Mouse (Mus musculus) induced T-regulatory cell, adult 2 months (primary cell): ENCODE data around the gene Spata25.
"Not testable (repeated sequence)": the region's sequence is repeated elsewhere in the genome, so short reads cannot be mapped to it uniquely, and the experiment has no call there.

Experiments
- DNase-seq: peaks from one replicate; pipeline ENCODE4 v3.0.0-alpha.2; 2012; ENCODE audit warnings: low read depth

Gene Spata25

GRCm38 (mm10) chr2:164828437-164828836, at the start of gene Spata25:
TSS of gene Spata25 (minus strand) at chr2:164828537.
- DNase-seq: no peak

- DNase-seq: not testable (repeated sequence)
These were observed 49.3 kb upstream of the Spata25 start for GRCm38 (mm10) chr2:164877376-164878215.

GRCm38 (mm10) chr2:164875648-164876047, 47.3 kb upstream of the Spata25 start:
- not testable (repeated sequence) for DNase-seq

GRCm38 (mm10) chr2:164874239-164874769, 46.0 kb upstream of the Spata25 start:
- no peak for DNase-seq

GRCm38 (mm10) chr2:164873621-164874020, 45.3 kb upstream of the Spata25 start:
- no peak for DNase-seq

- no peak for DNase-seq
These were observed 43.4 kb upstream of the Spata25 start for GRCm38 (mm10) chr2:164871602-164872303.

- peak; percentile 69 for DNase-seq
These were observed 40.2 kb upstream of the Spata25 start for GRCm38 (mm10) chr2:164868491-164868890.

GRCm38 (mm10) chr2:164867566-164867965, 39.2 kb upstream of the Spata25 start:
- DNase-seq: peak; percentile 59

- peak; percentile 75 for DNase-seq
These were observed 38.6 kb upstream of the Spata25 start for GRCm38 (mm10) chr2:164866741-164867551.

GRCm38 (mm10) chr2:164864593-164864992, 36.3 kb upstream of the Spata25 start:
- DNase-seq: no peak

- not testable (repeated sequence) for DNase-seq
These were observed 35.1 kb upstream of the Spata25 start for GRCm38 (mm10) chr2:164863411-164863810.

- no peak for DNase-seq
These were observed 34.0 kb upstream of the Spata25 start for GRCm38 (mm10) chr2:164862179-164862861.

- DNase-seq: no peak
These were observed 32.8 kb upstream of the Spata25 start for GRCm38 (mm10) chr2:164861094-164861493.

- DNase-seq: peak; percentile 44
These were observed 31.5 kb upstream of the Spata25 start for GRCm38 (mm10) chr2:164859640-164860432.

- no peak for DNase-seq
These were observed 30.8 kb upstream of the Spata25 start for GRCm38 (mm10) chr2:164859155-164859554.

GRCm38 (mm10) chr2:164857842-164858553, 29.7 kb upstream of the Spata25 start:
- peak; percentile 53 for DNase-seq

GRCm38 (mm10) chr2:164857101-164857821, 28.9 kb upstream of the Spata25 start, which contains the start of gene Pltp:
TSS of gene Pltp (minus strand) at chr2:164857711.
- DNase-seq: peak; percentile 81

GRCm38 (mm10) chr2:164856309-164857100, 28.2 kb upstream of the Spata25 start:
- DNase-seq: peak; percentile 56
